Mouse (Mus musculus) limb, embryonic 15.5 days (tissue): ENCODE results near the gene Frem1. TPM values are rescaled to one million over a fixed set of nuclear protein-coding genes. Genes with fewer than 3 reads are reported as not detected.
A peak's percentile ranks its signal among the peaks of the same experiment; 100 is the strongest.

ENCODE experiments used
- ATAC-seq: fragments of 200-750 bp; cut with Nextera tagmentation; 2 replicates; pipeline ENCODE4 v1.8.0; 2017; ENCODE audit warnings: low read depth, moderate TSS enrichment; ENCODE audit not compliant: insufficient number of reproducible peaks, low FRiP score, low TSS enrichment
- H3K27ac ChIP-seq: fragments of 300-500 bp; sonication (generic); 2 replicates; pipeline ENCODE4 v1.5.1; 2015; ENCODE audit warnings: moderate library complexity, mild to moderate bottlenecking, inconsistent platforms
- H3K27me3 ChIP-seq: fragments of 300-500 bp; sonication (generic); 2 replicates; pipeline ENCODE4 v1.6.1; 2015; ENCODE audit warnings: inconsistent platforms
- H3K36me3 ChIP-seq: fragments of 300-500 bp; sonication (generic); 2 replicates; pipeline ENCODE4 v1.6.1; 2015; ENCODE audit warnings: inconsistent platforms
- H3K4me1 ChIP-seq: fragments of 300-500 bp; sonication (generic); 2 replicates; pipeline ENCODE4 v1.6.1; 2015; ENCODE audit warnings: inconsistent platforms
- H3K4me2 ChIP-seq: fragments of 300-500 bp; sonication (generic); 2 replicates; pipeline ENCODE4 v1.6.1; 2015; ENCODE audit warnings: mild to moderate bottlenecking, inconsistent platforms
- H3K4me3 ChIP-seq: fragments of 300-500 bp; sonication (generic); 2 replicates; pipeline ENCODE4 v1.5.1; 2015; ENCODE audit warnings: mild to moderate bottlenecking, inconsistent platforms
- H3K9ac ChIP-seq: fragments of 300-500 bp; sonication (generic); 2 replicates; pipeline ENCODE4 v1.6.1; 2015; ENCODE audit warnings: inconsistent platforms
- H3K9me3 ChIP-seq: fragments of 300-500 bp; sonication (generic); 2 replicates; pipeline ENCODE4 v1.6.1; 2016; ENCODE audit warnings: inconsistent platforms
- WGBS: fragments of 180-500 bp; shearing (Covaris S2); methylation state at CpG from one replicate; pipeline ENCODE4 v1.1.7; 2015; 5-methylcytosine and 5-hydroxymethylcytosine counted together
- polyA plus RNA-seq: library from polyadenylated mRNA; unstranded; fragments of >200 nt; fragmentation: Nextera tagmentation; extraction: Ambion mirVana; gene quantifications from 2 replicates; pipeline ENCODE4 v1.2.1, GENCODE M21; 2015

Frem1 gene
- 8.5 and 10.0 TPM in 2 replicates for polyA plus RNA-seq

DNA sequence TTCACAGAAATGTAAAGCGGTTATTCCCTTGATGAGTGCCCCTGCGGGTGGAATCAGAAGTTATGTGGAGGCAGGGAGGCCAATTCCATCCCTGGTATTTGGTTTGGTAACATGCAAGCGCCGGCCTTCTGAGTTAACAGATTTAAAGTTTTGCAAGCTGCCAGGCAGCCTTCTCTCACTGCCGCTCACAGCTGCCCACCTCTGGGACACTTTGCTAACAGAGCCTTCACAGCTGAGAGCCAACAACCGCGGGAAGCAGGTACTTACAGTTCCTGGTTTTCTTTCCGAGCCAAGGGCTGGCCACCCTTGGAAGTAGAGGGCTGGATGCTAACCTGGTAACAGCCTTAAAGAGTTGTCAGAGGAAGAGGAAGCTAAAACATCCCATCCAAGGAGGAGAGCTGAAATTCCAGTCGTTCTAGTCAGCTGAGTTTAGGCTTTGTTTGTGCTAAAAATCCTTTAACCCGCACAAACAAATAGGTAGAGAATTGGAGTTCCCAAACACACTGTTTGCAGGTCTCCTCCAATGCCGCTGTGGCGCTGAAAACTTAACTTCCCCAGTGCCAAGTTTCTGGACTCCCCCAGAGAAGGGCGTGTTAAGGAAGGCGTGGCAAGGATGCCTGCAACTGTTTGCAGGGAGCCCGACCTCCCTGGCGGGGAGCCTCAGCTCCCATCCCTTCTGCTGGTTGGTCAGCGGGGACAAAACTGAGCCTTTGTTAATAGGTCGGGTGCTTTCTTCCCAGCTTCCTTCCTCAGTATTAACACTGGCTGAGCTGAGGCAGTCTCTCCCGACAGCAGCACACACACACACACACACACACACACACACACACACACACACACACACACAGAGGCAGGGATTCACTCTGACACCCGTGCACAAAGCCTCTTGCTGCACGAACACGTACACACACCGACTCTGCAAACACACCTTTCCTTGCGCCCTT, at the start of gene Frem1:
Gene Frem1, minus strand, starts transcription at position 706 of the 944 bp plus-strand sequence.
- ATAC-seq = peak; percentile 67; the same call in 1 of the 2 replicates
- WGBS = 2% methylated on average over 24 of the region's 24 CpGs
- Histone ChIP-seq H3K27ac (peak within 1 kb of the TSS; percentile 77), H3K36me3 (no peaks in the 10 kb centered on the region), H3K4me1 (peaks cover 33% of the 10 kb centered on the region), H3K4me3 (peak within 1 kb of the TSS; percentile 39), H3K27me3 (no peaks in the 10 kb centered on the region), H3K9ac (no peak within 1 kb of the TSS), H3K4me2 (peak within 1 kb of the TSS; percentile 50), H3K9me3 (no peaks in the 10 kb centered on the region)

DNA sequence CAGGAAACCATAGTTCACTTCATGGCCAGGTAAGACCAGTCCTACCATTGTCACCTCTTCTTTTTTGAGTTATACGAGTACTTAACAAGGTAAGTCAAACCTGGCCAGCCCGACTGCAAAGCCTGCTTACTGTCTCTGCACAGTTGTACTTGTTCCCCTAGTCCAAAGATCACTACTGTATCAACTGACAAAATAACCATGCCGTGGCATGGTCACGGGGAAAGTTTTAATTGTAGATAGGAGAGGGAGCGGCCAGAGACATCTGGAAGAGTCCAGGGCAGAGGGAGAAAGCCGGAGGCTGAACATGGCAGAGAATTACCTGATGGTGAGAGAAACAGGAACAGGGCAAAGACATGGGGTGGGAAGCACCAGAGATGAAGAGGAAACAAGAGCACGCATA, 46.9 kb upstream of the Frem1 start:
- Histone ChIP-seq H3K27ac (no peak overlapping the region), H3K4me1 (0 out of 2 replicates have a peak, but pooled peaks cover 3% of the 10 kb centered on the region), H3K4me3 (no peak overlapping the region), H3K4me2 (no peak overlapping the region), H3K9me3 (no peaks in the 10 kb centered on the region), H3K27me3 (no peaks in the 10 kb centered on the region), H3K36me3 (no peaks in the 10 kb centered on the region), H3K9ac (no peak overlapping the region)
- ATAC-seq = no peak
- 83% methylated on average over 7 of the region's 7 CpGs for WGBS

DNA sequence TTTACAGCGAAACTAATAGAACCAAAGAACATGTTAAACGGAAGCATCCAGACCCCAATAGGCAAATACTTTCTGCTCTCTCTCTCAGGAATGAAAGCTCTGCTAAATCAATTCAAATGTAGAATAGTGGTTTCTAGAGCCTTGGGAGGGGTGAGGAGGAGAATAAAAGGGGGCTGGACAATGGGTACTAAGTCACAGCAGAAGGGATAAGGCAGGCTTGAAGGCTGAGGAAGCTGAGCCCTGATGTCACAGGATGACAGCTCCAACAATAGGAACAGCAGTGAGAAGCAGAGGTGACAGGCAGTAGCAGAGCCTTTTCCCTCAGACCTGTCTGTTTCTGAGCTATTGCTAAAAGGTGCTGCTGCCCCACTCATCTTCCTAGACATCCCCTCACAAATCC, 41.8 kb upstream of the Frem1 start:
- ATAC-seq = no peak
- H3K4me2 ChIP-seq = no peak overlapping the region
- 73% methylated on average over 2 of the region's 2 CpGs for WGBS

DNA sequence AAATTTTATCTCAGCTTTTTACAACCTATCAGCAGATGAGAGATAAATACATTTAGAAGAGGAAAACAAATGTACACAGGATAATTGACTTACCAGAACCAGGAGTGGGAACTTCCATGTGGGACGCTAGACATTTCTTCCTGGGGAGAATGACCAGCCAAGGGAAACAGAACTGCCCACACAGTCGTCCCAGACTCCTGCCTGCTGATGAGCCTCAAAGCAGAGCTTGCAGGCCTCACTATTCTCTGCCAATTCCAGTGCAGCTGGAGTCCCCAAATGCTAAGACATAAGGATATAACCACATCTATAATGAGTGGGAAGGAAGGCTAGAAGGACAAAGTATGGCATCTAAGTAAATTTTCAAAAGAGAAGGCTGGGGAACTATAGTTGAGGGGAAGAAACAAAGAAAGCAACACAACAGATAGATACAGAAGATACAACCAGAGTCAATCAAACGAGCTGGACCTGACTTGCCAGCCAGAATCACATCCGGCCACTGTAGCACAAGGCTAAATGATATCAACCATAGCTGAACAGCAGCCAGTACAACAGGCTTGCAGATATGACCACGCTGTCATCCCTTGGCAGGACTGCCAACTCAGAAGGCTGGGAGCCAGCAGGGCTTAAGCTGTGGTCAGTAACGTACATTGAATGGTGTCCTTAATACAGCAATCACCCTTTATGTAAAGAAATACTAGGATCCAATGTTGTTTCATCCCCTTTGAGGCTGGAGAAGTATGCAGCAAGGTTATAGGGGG, 38.7 kb upstream of the Frem1 start:
- Histone ChIP-seq H3K4me1 (no peaks in the 10 kb centered on the region), H3K36me3 (no peaks in the 10 kb centered on the region), H3K4me2 (no peak overlapping the region), H3K9ac (no peak overlapping the region), H3K27me3 (no peaks in the 10 kb centered on the region), H3K4me3 (no peak overlapping the region), H3K27ac (no peak overlapping the region), H3K9me3 (no peaks in the 10 kb centered on the region)
- 63% methylated on average over 6 of the region's 6 CpGs for WGBS
- ATAC-seq = no peak

More for the DNA sequence above, 41.8 kb upstream of the Frem1 start:
- H3K27ac ChIP-seq = no peak overlapping the region
- no peak overlapping the region for H3K9ac ChIP-seq
- H3K27me3 ChIP-seq = no peaks in the 10 kb centered on the region
- H3K4me1 ChIP-seq = no peaks in the 10 kb centered on the region
- H3K9me3 ChIP-seq = no peaks in the 10 kb centered on the region
- H3K4me3 ChIP-seq = no peak overlapping the region
- H3K36me3 ChIP-seq = no peaks in the 10 kb centered on the region

DNA sequence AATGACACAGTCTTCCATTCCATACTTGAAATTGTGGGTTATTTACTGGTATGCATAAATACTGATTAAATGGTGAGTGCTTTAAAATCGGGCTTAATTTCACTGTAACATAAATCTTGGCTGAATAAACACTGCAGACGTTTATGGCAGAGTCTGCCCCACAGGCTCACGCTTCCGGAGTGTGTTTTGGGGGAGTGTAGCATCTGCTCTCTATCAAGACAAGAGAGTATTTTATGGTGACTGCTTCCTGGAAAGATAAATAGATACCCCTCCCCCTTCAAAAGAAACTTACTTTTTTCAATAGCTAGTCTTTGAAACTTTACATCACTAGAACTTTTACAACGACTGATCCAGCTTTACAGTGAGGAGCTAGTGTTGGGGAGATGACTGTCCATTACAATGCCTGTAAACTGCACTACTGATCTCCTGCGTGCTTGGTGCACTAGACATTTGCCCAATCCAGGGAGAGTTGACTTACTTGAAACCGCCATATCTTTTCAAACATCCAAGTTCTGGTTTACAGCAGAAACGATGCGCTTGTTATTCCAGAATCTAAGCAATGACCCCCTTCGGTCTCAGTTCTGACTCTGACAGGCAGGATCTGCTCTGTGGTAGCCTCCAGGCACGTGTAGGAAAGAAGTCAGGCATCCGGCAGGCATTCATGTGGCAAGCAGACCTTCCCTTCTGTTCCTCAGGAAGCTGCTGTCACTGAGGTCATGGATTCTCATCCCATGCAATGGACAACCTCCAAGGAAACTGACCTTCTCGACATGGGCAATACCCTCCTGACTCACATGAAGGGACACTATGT, 28.4 kb upstream of the Frem1 start:
- Histone ChIP-seq H3K4me2 (peak overlapping the region; percentile 1; the same call in 1 of the 2 replicates), H3K9me3 (no peaks in the 10 kb centered on the region), H3K27ac (no peak overlapping the region), H3K36me3 (no peaks in the 10 kb centered on the region), H3K27me3 (no peaks in the 10 kb centered on the region), H3K4me3 (no peak overlapping the region), H3K9ac (no peak overlapping the region), H3K4me1 (no peaks in the 10 kb centered on the region; the same call in 1 of the 2 replicates)
- 9% methylated on average over 13 of the region's 13 CpGs for WGBS
- 0 out of 2 replicates have a peak, but pooled peaks have one; percentile 44 for ATAC-seq

DNA sequence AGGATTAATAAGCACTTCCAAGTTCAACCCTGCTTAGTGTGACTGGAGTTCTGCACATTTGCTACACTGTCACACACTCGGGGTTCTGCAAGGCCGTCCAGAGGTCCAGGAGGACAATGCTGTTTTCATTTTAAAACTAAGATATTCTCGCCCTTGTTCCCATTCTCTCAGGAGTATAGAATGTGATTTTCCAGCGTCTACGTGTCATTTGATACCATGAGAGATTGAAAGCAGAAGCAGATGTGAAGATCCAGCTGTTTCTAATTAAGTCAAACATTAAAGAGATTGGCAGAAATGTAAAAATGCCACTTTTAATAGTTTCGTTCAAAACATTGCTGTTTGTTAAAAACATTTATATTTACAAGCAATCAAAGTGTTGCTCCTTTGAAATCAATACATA, 12.1 kb upstream of the Frem1 start:
- ATAC-seq = no peak
- no peak overlapping the region for H3K27ac ChIP-seq
- no peaks in the 10 kb centered on the region for H3K9me3 ChIP-seq
- no peak overlapping the region for H3K4me3 ChIP-seq
- H3K4me1 ChIP-seq = peaks cover 3% of the 10 kb centered on the region; the same call in 1 of the 2 replicates
- no peaks in the 10 kb centered on the region for H3K27me3 ChIP-seq
- no peaks in the 10 kb centered on the region for H3K36me3 ChIP-seq
- H3K4me2 ChIP-seq = no peak overlapping the region
- 10% methylated on average over 6 of the region's 6 CpGs for WGBS
- H3K9ac ChIP-seq = no peak overlapping the region

DNA sequence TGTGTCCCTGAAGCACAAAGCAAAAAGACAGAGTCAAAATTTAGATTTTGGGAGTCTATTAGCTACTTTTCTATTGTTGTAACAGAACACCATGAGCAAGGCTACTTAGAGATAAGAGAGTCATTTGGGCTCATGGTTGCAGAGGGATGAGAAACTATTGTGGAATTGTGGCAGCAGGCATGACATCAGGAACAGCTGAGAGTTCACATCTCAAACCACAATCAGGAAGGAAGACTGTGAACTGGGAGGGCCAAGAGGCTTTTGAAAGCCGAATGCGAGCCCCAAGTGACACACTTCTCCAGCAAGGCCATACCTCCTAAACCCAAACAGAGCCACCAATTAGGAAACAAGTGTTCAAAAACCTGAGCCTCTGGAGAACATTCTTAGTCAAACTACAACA, 9.4 kb upstream of the Frem1 start:
- Histone ChIP-seq H3K4me3 (no peak overlapping the region), H3K4me1 (peaks cover 3% of the 10 kb centered on the region; the same call in 1 of the 2 replicates), H3K4me2 (no peak overlapping the region), H3K27me3 (no peaks in the 10 kb centered on the region), H3K9ac (no peak overlapping the region), H3K9me3 (no peaks in the 10 kb centered on the region), H3K36me3 (no peaks in the 10 kb centered on the region), H3K27ac (no peak overlapping the region)
- ATAC-seq = no peak
- WGBS = 81% methylated on average over 2 of the region's 2 CpGs

DNA sequence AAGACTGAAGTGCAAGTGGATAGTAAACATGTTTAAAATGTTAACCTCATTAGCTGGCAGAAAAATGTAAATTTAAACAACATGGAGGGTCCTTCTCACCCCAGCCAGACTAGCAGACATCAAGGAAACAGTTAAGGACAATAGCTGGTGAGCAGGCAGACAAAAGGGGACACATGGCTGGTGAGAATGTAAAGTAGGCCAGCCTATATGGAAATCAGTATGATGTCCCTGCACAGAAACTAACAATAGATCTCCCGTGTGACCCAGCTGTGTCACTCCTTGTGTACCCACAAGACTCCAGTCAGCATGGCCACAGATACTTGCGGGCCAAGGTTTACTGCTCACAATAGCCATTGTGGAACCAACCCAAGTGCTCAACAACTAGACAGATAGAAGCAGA, 6.5 kb upstream of the Frem1 start:
- Histone ChIP-seq H3K36me3 (no peaks in the 10 kb centered on the region), H3K27ac (no peak overlapping the region), H3K4me1 (peaks cover 1% of the 10 kb centered on the region; the same call in 1 of the 2 replicates), H3K4me3 (no peak overlapping the region), H3K9ac (no peak overlapping the region), H3K27me3 (no peaks in the 10 kb centered on the region), H3K4me2 (no peak overlapping the region), H3K9me3 (no peaks in the 10 kb centered on the region)
- 78% methylated on average over 2 of the region's 2 CpGs for WGBS
- no peak for ATAC-seq

DNA sequence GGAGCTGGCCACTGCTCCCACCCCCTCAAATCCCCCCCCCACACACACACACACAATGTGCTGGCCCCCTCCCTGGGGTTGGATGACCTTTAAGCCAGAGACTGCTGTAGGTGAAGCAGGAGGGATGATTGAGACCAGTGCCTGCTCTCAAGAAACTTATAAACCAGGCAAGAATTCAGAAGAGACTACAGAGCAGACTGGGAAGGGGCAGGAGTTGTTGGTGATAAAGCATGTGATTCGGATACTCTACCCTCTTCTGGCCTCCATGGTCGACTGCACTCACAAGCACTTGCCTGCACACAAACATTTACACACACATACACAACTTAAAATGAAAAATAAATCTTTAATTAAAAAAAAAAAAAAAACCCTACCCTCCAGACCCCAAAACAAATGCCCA, 6.0 kb upstream of the Frem1 start:
- no peaks in the 10 kb centered on the region for H3K4me1 ChIP-seq
- ATAC-seq = no peak
- no peak overlapping the region for H3K27ac ChIP-seq
- WGBS = 64% methylated on average over 2 of the region's 2 CpGs
- H3K9me3 ChIP-seq = no peaks in the 10 kb centered on the region
- no peaks in the 10 kb centered on the region for H3K27me3 ChIP-seq
- H3K36me3 ChIP-seq = no peaks in the 10 kb centered on the region
- no peak overlapping the region for H3K4me3 ChIP-seq
- no peak overlapping the region for H3K9ac ChIP-seq
- no peak overlapping the region for H3K4me2 ChIP-seq

DNA sequence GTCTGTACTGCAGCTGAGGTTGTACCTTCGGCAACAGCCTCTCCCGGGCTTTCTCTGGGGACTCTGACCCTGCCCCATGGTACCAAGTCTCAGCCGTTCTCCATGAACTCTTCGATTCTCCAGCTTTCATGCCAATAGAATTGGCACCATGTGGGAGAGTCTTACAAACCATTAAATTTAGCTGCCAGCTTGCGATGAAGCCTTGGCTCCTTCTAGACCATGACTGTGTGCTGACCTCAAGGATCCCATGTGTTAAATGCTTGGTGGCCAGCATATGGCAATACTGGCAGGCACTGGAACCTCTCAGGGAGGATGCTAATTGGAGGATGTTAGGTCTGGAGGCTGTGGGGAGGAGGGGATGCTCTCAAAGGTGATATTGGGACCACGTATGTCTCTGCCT, 4.4 kb upstream of the Frem1 start:
- Histone ChIP-seq H3K9me3 (no peaks in the 10 kb centered on the region), H3K4me1 (peaks cover 10% of the 10 kb centered on the region), H3K4me2 (no peak overlapping the region), H3K27me3 (no peaks in the 10 kb centered on the region), H3K4me3 (no peak overlapping the region), H3K9ac (no peak overlapping the region), H3K27ac (no peak overlapping the region), H3K36me3 (no peaks in the 10 kb centered on the region)
- WGBS = 88% methylated on average over 6 of the region's 6 CpGs
- ATAC-seq = no peak

DNA sequence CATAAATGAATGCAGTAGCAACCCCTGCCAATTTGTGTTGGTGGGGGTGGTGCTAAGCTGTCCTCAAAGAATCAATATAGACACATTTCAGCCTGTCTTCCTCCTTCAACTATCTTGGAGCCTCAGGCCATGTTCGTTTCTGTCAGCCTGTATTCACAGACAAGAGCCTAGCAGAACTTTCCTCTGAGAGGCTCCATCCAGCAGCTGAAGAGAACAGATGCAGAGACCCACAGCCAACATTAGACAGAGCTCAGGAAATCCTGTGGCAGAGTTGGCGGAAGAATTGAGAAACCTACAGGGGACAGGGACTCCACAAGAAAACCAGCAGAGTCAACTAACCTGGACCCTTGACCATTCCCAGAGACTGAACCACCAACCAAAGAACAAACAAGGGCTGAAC, 3.3 kb upstream of the Frem1 start:
- H3K27ac ChIP-seq = no peak overlapping the region
- no peaks in the 10 kb centered on the region for H3K27me3 ChIP-seq
- no peaks in the 10 kb centered on the region for H3K36me3 ChIP-seq
- H3K4me3 ChIP-seq = no peak overlapping the region
- H3K9me3 ChIP-seq = no peaks in the 10 kb centered on the region
- WGBS = 52% methylated on average over 2 of the region's 2 CpGs
- H3K9ac ChIP-seq = no peak overlapping the region
- peaks cover 18% of the 10 kb centered on the region for H3K4me1 ChIP-seq
- ATAC-seq = no peak
- no peak overlapping the region for H3K4me2 ChIP-seq
